Mouse (Mus musculus) adrenal gland, postnatal 4 days (tissue): Measurements from ENCODE around the gene Vmn1r202. TPM values are rescaled to one million over a fixed set of nuclear protein-coding genes. Genes with fewer than 3 reads are reported as not detected.
"Not testable (repeated sequence)": the region's sequence is repeated elsewhere in the genome, so short reads cannot be mapped to it uniquely, and the experiment has no call there.

Experiments
- DNase-seq, 2 experiments: peaks; one replicate each; pipeline ENCODE4 v3.0.0; 2021 to 2022; ENCODE audit warnings: low spot score in 2 of 2, mixed read lengths in 2 of 2
- long read RNA-seq, 2 experiments: library from polyadenylated mRNA; stranded (forward); transcript quantifications; one replicate each; pipeline ENCODE4 v2.0.0; 2021
- total RNA-seq, 2 experiments: library from RNA; stranded (reverse); gene quantifications; 2 replicates each; pipeline ENCODE4 v1.2.3; 2021

Vmn1r202 gene
- under 1 TPM; 0.06 to 0.08 TPM for total RNA-seq
- long read RNA-seq, experiment 1: 0 reads
- long read RNA-seq, experiment 2: 0 reads

DNA sequence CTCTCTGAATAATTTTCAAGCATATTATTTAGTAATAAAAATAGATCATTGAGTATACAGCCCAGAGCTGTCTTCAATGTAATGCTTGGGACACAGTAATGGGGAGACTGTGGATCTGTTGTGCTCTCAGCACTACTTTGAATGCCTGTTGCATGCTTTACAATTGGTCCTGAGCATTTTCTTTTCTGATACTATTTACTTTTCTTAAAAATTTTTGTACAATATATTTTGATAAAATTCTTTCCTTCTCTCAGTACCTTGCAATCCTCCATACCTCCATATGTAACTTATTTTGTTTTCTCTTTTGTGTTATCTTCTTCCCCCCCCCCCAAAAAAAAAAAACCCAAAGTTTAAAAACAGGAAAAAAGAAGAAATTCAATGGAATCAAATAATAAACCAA lies at the start of gene Vmn1r202:
Gene Vmn1r202, minus strand, starts transcription at position 101 of the 400 bp plus-strand sequence.
- DNase-seq: no peak

GRCm38 (mm10) chr13:22552898-22553297 lies 47.7 kb upstream of the Vmn1r202 start, which contains the start of gene Vmn1r204:
Vmn1r204 (plus strand) TSS chr13:22553198.
- DNase-seq: not testable (repeated sequence)

GRCm38 (mm10) chr13:22517814-22518213 lies 12.6 kb upstream of the Vmn1r202 start, which contains the start of gene Vmn1r203:
Vmn1r203 (plus strand) TSS chr13:22518114.
- DNase-seq: no peak

DNA sequence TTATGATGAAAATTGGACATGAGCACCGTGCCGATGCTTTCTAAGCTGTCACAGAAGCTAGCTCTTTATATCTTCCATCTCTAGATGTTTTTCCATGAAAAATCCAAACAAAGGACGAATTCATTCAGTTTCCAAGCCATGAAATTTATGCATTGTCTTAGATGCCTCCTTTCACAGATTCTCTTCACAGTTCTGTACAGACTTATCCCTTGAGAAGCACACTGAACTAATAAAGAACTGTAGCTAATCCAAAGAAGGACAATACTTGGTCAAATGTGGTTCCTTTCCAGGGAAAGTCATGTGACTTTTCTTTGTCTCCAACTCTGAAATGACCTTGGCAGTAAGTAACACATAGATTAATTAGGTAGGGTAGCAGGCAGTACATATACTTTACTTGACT lies 2.8 kb downstream of the Vmn1r202 start:
- no peak for DNase-seq

- DNase-seq: no peak
Measured at GRCm38 (mm10) chr13:22471623-22472022, 33.6 kb downstream of the Vmn1r202 start, which contains the start of gene Vmn1r201. Vmn1r201 (plus strand) TSS chr13:22471923.

- DNase-seq: no peak
Measured at GRCm38 (mm10) chr13:22455145-22455544, 50.0 kb downstream of the Vmn1r202 start.

Other genes starting within 250 kb of the Vmn1r202 start
- not detected for gene Vmn1r195, start 234.9 kb downstream of the Vmn1r202 start, total RNA-seq
- gene Vmn1r196, start 215.5 kb downstream of the Vmn1r202 start, total RNA-seq: not detected
- gene Vmn1r197, start 180.8 kb downstream of the Vmn1r202 start, total RNA-seq: not detected
- not detected for gene Vmn1r198, start 155.0 kb downstream of the Vmn1r202 start, total RNA-seq
- gene Vmn1r199, start 125.6 kb downstream of the Vmn1r202 start, total RNA-seq: not detected
- gene Vmn1r200, start 115.0 kb downstream of the Vmn1r202 start, total RNA-seq: not detected
- not detected for gene Vmn1r201, start 33.5 kb downstream of the Vmn1r202 start, total RNA-seq
- gene Vmn1r203, start 12.7 kb upstream of the Vmn1r202 start, total RNA-seq: not detected
- gene Vmn1r204, start 47.8 kb upstream of the Vmn1r202 start, total RNA-seq: not detected
- not detected for gene Vmn1r205, start 87.6 kb upstream of the Vmn1r202 start, total RNA-seq
- not detected for gene Vmn1r206, start 118.9 kb upstream of the Vmn1r202 start, total RNA-seq
- not detected for gene Vmn1r207-ps, start 224.2 kb upstream of the Vmn1r202 start, total RNA-seq